Comparison of ENCODE assay signal across 13 mouse cellular contexts in genomic region chr16:22508936-22509563, GRCm38 (mm10).
A peak's percentile ranks its signal among the peaks of the same experiment; 100 is the strongest.
DNase-seq lines count a peak whose midpoint lies in the region; ATAC-seq lines count a peak whose summit lies in the region.
"Had no signal": no experiment of that assay in that cellular context is flagged by ENCODE, and none has a peak within 500 bp of the region (broad histone marks: within the 10 kb centered on the region; RNA-seq: fewer than 3 reads in every experiment).

No protein-coding gene starts in this region.

- H3K4me1 ChIP-seq in forebrain, embryonic 15.5 days: peaks cover 23% of the 10 kb centered on the region
- H3K4me1 ChIP-seq in forebrain, embryonic 12.5 days: no peaks in the 10 kb centered on the region
- H3K4me1 ChIP-seq in limb, embryonic 13.5 days: peaks cover 28% of the 10 kb centered on the region
- peaks cover 20% of the 10 kb centered on the region for H3K4me1 ChIP-seq in limb, embryonic 10.5 days
- H3K4me1 ChIP-seq in limb, embryonic 15.5 days: peaks cover 18% of the 10 kb centered on the region

- no peak overlapping the region for H3K9ac ChIP-seq in forebrain, embryonic 15.5 days (replicated peaks)
- no peak overlapping the region for H3K9ac ChIP-seq in forebrain, embryonic 12.5 days
- H3K9ac ChIP-seq in limb, embryonic 13.5 days: no peak overlapping the region
- H3K9ac ChIP-seq in limb, embryonic 15.5 days: no peak overlapping the region
- H3K9ac ChIP-seq: embryonic facial prominence, embryonic 13.5 days; heart, embryonic 15.5 days had no signal

- H3K27me3 ChIP-seq in forebrain, embryonic 15.5 days: no peaks in the 10 kb centered on the region
- H3K27me3 ChIP-seq in forebrain, embryonic 12.5 days: no peaks in the 10 kb centered on the region
- H3K27me3 ChIP-seq in limb, embryonic 13.5 days: no peaks in the 10 kb centered on the region
- H3K27me3 ChIP-seq in limb, embryonic 10.5 days (ENCODE audit: low read depth, poor library complexity, severe bottlenecking): no peaks in the 10 kb centered on the region
- no peaks in the 10 kb centered on the region for H3K27me3 ChIP-seq in limb, embryonic 15.5 days
- H3K27me3 ChIP-seq: embryonic facial prominence, embryonic 13.5 days; heart, embryonic 15.5 days had no signal

- peak; percentile 77 for ATAC-seq in forebrain, embryonic 15.5 days (replicated peaks)
- ATAC-seq in forebrain, embryonic 12.5 days (ENCODE audit: low FRiP score): no peak
- ATAC-seq in limb, embryonic 13.5 days (ENCODE audit: low FRiP score, low read depth): peak; percentile 24; the same call in 1 of the 2 replicates
- ATAC-seq in limb, embryonic 15.5 days (ENCODE audit: insufficient number of reproducible peaks, low FRiP score, low TSS enrichment, low read depth): peak; percentile 41; the same call in 1 of the 2 replicates
- no peak for ATAC-seq in cerebellum, adult (ENCODE audit: insufficient number of reproducible peaks, low FRiP score, low TSS enrichment)
- ATAC-seq: intestine, postnatal 0 days had no signal

- no peaks in the 10 kb centered on the region for H3K36me3 ChIP-seq in forebrain, embryonic 15.5 days
- no peaks in the 10 kb centered on the region for H3K36me3 ChIP-seq in forebrain, embryonic 12.5 days (replicated peaks)
- no peaks in the 10 kb centered on the region for H3K36me3 ChIP-seq in limb, embryonic 13.5 days
- H3K36me3 ChIP-seq in limb, embryonic 10.5 days: no peaks in the 10 kb centered on the region
- H3K36me3 ChIP-seq in limb, embryonic 15.5 days: no peaks in the 10 kb centered on the region
- H3K36me3 ChIP-seq: embryonic facial prominence, embryonic 13.5 days; heart, embryonic 15.5 days had no signal

- H3K4me2 ChIP-seq in forebrain, embryonic 15.5 days (replicated peaks): no peak overlapping the region
- H3K4me2 ChIP-seq in forebrain, embryonic 12.5 days: no peak overlapping the region
- no peak overlapping the region for H3K4me2 ChIP-seq in limb, embryonic 13.5 days (replicated peaks)
- H3K4me2 ChIP-seq in limb, embryonic 15.5 days: no peak overlapping the region
- H3K4me2 ChIP-seq: embryonic facial prominence, embryonic 13.5 days; heart, embryonic 15.5 days had no signal

- H3K9me3 ChIP-seq in forebrain, embryonic 15.5 days: no peaks in the 10 kb centered on the region
- no peaks in the 10 kb centered on the region for H3K9me3 ChIP-seq in forebrain, embryonic 12.5 days
- H3K9me3 ChIP-seq in limb, embryonic 13.5 days: no peaks in the 10 kb centered on the region
- H3K9me3 ChIP-seq in limb, embryonic 10.5 days (replicated peaks): no peaks in the 10 kb centered on the region
- H3K9me3 ChIP-seq in limb, embryonic 15.5 days: no peaks in the 10 kb centered on the region
- H3K9me3 ChIP-seq: heart, embryonic 15.5 days had no signal

- no peak overlapping the region for H3K4me3 ChIP-seq in forebrain, embryonic 15.5 days
- H3K4me3 ChIP-seq in forebrain, embryonic 12.5 days (replicated peaks): no peak overlapping the region
- no peak overlapping the region for H3K4me3 ChIP-seq in limb, embryonic 13.5 days
- H3K4me3 ChIP-seq in limb, embryonic 10.5 days: no peak overlapping the region
- no peak overlapping the region for H3K4me3 ChIP-seq in limb, embryonic 15.5 days
- H3K4me3 ChIP-seq: embryonic facial prominence, embryonic 13.5 days; heart, embryonic 15.5 days had no signal

- 53% methylated on average over 5 of the region's 5 CpGs for WGBS in forebrain, embryonic 15.5 days
- WGBS in forebrain, embryonic 12.5 days: 83% methylated on average over 5 of the region's 5 CpGs
- WGBS in limb, embryonic 13.5 days: 68% methylated on average over 5 of the region's 5 CpGs
- WGBS in limb, embryonic 10.5 days: 88% methylated on average over 5 of the region's 5 CpGs
- WGBS in limb, embryonic 15.5 days: 62% methylated on average over 5 of the region's 5 CpGs

- DNase-seq in limb, embryonic 10.5 days (ENCODE audit: low spot score): no peak
- DNase-seq in brain, embryonic 18.5 days (ENCODE audit: low read depth, low spot score): peak; percentile 49
- no peak for DNase-seq in cerebellum, adult 18-20 months
- DNase-seq: B cell, adult 2 months; gastrocnemius, postnatal 25 days had no signal

- peak overlapping the region; percentile 59 for H3K27ac ChIP-seq in forebrain, embryonic 15.5 days (replicated peaks)
- no peak overlapping the region for H3K27ac ChIP-seq in forebrain, embryonic 12.5 days
- H3K27ac ChIP-seq in limb, embryonic 13.5 days: peak overlapping the region; percentile 8; the same call in 1 of the 2 replicates
- no peak overlapping the region for H3K27ac ChIP-seq in limb, embryonic 10.5 days
- H3K27ac ChIP-seq in limb, embryonic 15.5 days: peak overlapping the region; percentile 47
- H3K27ac ChIP-seq: embryonic facial prominence, embryonic 13.5 days; heart, embryonic 15.5 days had no signal

Comparison
In these comparisons a context has a peak if more than half of its experiments do, and no peak if none do; other contexts are left out.
1. ATAC-seq: peak in forebrain, embryonic 15.5 days (single experiment), limb, embryonic 13.5 days (single experiment) and limb, embryonic 15.5 days (single experiment); none in forebrain, embryonic 12.5 days (single experiment) and cerebellum, adult (single experiment).
2. H3K27ac ChIP-seq: peak in forebrain, embryonic 15.5 days (single experiment), limb, embryonic 13.5 days (single experiment) and limb, embryonic 15.5 days (single experiment); none in forebrain, embryonic 12.5 days (single experiment) and limb, embryonic 10.5 days (single experiment).